Mouse (Mus musculus): ENCODE measurements around the gene Pde5a. TPM values are rescaled to one million over a fixed set of nuclear protein-coding genes. Genes with fewer than 3 reads are reported as not detected.

Gene Pde5a
- polyA plus RNA-seq, 1 experiment from 2014 or later = 9.0 TPM

- 63% methylated on average over 5 of the region's 5 CpGs for WGBS
- ATAC-seq = peak; percentile 73
- Histone ChIP-seq H3K4me3 (ENCODE audit: low read length) (no peak overlapping the region), H3K27me3 (replicated peaks; ENCODE audit: control insufficient read depth, insufficient read depth, low read length) (no peaks in the 10 kb centered on the region), H3K4me2 (ENCODE audit: low read depth, low read length) (0 out of 2 replicates have a peak overlapping the region, but pooled peaks have one; percentile 2), H3K36me3 (ENCODE audit: control insufficient read depth, insufficient read depth, low read length) (no peaks in the 10 kb centered on the region), H3K9me3 (ENCODE audit: control insufficient read depth, low read length) (no peaks in the 10 kb centered on the region), H3K27ac (ENCODE audit: low read length) (peak overlapping the region; percentile 71), H3K9ac (ENCODE audit: low read depth, low read length) (no peak overlapping the region), H3K4me1 (ENCODE audit: control insufficient read depth, insufficient read depth, low read length) (no peaks in the 10 kb centered on the region)
Measured at GRCm38 (mm10) chr3:122888371-122888819, 159.6 kb downstream of the Pde5a start.

GRCm38 (mm10) chr3:122894772-122895171 lies 166.0 kb downstream of the Pde5a start, which contains the start of gene Fabp2:
Gene Fabp2 (plus strand): TSS chr3:122895072.
- no peaks in the 10 kb centered on the region for H3K9me3 ChIP-seq (ENCODE audit: control insufficient read depth, low read length)
- peak within 1 kb of the TSS; percentile 3; the same call in 1 of the 2 replicates for H3K4me2 ChIP-seq (ENCODE audit: low read depth, low read length)
- no peaks in the 10 kb centered on the region for H3K36me3 ChIP-seq (ENCODE audit: control insufficient read depth, insufficient read depth, low read length)
- H3K4me1 ChIP-seq (ENCODE audit: control insufficient read depth, insufficient read depth, low read length) = no peaks in the 10 kb centered on the region
- H3K27ac ChIP-seq (ENCODE audit: low read length) = peak within 1 kb of the TSS; percentile 69
- peak within 1 kb of the TSS; percentile 32 for H3K4me3 ChIP-seq (ENCODE audit: low read length)
- no peaks in the 10 kb centered on the region for H3K27me3 ChIP-seq (replicated peaks; ENCODE audit: control insufficient read depth, insufficient read depth, low read length)
- 0 out of 2 replicates have a peak within 1 kb of the TSS, but pooled peaks have one; percentile 6 for H3K9ac ChIP-seq (ENCODE audit: low read depth, low read length)
- WGBS = 89% methylated on average over 3 of the region's 3 CpGs
- ATAC-seq = 0 out of 2 replicates have a peak, but pooled peaks have one; percentile 2

GRCm38 (mm10) chr3:122895189-122895731 lies 166.5 kb downstream of the Pde5a start:
- H3K27ac ChIP-seq (ENCODE audit: low read length) = peak overlapping the region; percentile 69
- 56% methylated on average over 11 of the region's 11 CpGs for WGBS
- 0 out of 2 replicates have a peak overlapping the region, but pooled peaks have one; percentile 6 for H3K9ac ChIP-seq (ENCODE audit: low read depth, low read length)
- no peaks in the 10 kb centered on the region for H3K9me3 ChIP-seq (ENCODE audit: control insufficient read depth, low read length)
- peak overlapping the region; percentile 3; the same call in 1 of the 2 replicates for H3K4me2 ChIP-seq (ENCODE audit: low read depth, low read length)
- peak; percentile 89 for ATAC-seq
- H3K27me3 ChIP-seq (replicated peaks; ENCODE audit: control insufficient read depth, insufficient read depth, low read length) = no peaks in the 10 kb centered on the region
- peak overlapping the region; percentile 32 for H3K4me3 ChIP-seq (ENCODE audit: low read length)
- H3K36me3 ChIP-seq (ENCODE audit: control insufficient read depth, insufficient read depth, low read length) = no peaks in the 10 kb centered on the region
- no peaks in the 10 kb centered on the region for H3K4me1 ChIP-seq (ENCODE audit: control insufficient read depth, insufficient read depth, low read length)

DNA sequence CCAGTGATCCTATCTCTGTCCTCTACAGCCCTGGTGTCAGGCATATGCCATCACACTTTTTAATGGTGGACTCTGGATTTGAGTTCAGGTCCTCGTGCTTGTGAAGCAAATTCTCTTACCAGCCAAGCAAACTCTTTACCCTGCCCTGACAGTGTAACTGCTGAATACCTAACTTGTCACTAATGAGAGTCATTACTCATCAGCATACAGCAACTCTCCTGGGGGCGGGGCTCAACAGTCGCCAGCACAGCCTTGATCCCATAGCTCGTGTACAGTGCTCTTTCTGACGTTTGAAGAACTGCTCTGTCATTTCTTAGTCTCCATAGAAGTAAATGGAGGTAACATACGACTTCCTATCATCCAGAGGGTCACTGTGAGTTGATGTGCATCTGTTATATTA lies 169.5 kb downstream of the Pde5a start:
- ATAC-seq = peak; percentile 34; the same call in 1 of the 2 replicates
- Histone ChIP-seq H3K4me3 (ENCODE audit: low read length) (no peak overlapping the region), H3K9ac (ENCODE audit: low read depth, low read length) (no peak overlapping the region), H3K36me3 (ENCODE audit: control insufficient read depth, insufficient read depth, low read length) (no peaks in the 10 kb centered on the region), H3K9me3 (ENCODE audit: control insufficient read depth, low read length) (no peaks in the 10 kb centered on the region), H3K27me3 (replicated peaks; ENCODE audit: control insufficient read depth, insufficient read depth, low read length) (no peaks in the 10 kb centered on the region), H3K27ac (ENCODE audit: low read length) (no peak overlapping the region), H3K4me1 (ENCODE audit: control insufficient read depth, insufficient read depth, low read length) (no peaks in the 10 kb centered on the region), H3K4me2 (ENCODE audit: low read depth, low read length) (no peak overlapping the region)
- 56% methylated on average over 6 of the region's 6 CpGs for WGBS

DNA sequence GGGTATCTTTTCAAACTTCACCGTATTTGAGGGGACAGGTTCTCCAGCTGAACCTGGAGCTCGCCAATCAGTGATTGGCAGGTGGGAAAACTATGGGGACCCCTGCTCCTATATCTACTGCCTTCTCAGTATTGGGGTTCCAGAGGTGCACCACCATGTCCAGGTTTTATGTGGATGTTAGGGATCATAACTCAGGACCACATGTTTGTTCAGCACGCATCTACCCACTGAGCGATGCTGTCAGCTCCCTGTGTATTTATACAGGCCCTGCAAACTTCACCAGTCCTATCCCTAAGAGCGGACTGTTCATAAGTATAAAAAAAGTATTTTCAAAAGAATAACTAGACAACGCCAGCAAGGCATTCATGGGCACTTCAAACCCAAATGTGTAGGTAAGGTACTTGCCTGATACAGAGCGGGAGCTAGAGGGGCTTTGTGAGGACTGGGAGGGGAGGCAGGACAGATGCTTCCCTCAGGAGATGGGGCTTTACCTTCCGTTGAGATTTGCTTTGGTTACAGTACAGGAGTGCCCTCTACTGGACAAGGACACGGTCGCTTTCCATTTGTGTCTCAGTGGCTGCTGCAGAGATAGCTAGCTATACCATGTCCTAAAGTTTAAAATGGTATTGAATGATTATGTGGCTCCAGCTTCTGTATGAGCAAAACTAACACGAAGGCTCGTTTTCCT lies 175.1 kb downstream of the Pde5a start:
- H3K9ac ChIP-seq (ENCODE audit: low read depth, low read length) = no peak overlapping the region
- H3K9me3 ChIP-seq (ENCODE audit: control insufficient read depth, low read length) = no peaks in the 10 kb centered on the region
- H3K4me2 ChIP-seq (ENCODE audit: low read depth, low read length) = no peak overlapping the region
- no peak overlapping the region for H3K4me3 ChIP-seq (ENCODE audit: low read length)
- no peaks in the 10 kb centered on the region for H3K27me3 ChIP-seq (replicated peaks; ENCODE audit: control insufficient read depth, insufficient read depth, low read length)
- H3K4me1 ChIP-seq (ENCODE audit: control insufficient read depth, insufficient read depth, low read length) = no peaks in the 10 kb centered on the region
- 39% methylated on average over 12 of the region's 12 CpGs for WGBS
- no peaks in the 10 kb centered on the region for H3K36me3 ChIP-seq (ENCODE audit: control insufficient read depth, insufficient read depth, low read length)
- no peak overlapping the region for H3K27ac ChIP-seq (ENCODE audit: low read length)
- ATAC-seq = peak; percentile 63

DNA sequence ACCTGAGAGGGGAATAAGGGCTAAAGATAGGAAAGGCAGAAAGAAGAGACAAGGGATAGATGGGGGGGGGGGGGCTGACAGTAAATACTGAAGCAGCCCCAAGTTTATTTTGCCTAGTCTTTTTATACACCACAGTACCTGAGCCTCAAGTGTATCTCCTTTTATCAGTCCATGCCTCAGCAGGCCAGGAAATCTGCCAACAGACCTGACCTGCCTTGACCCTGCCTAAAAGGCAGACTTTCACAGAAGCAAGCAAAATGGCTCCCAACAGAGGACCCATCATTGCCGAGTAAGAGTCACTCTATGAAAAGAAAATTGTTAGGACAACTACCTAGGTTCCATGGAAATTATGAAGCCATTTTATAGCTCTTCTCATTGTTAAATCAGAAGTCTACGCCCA lies 179.1 kb downstream of the Pde5a start:
- Histone ChIP-seq H3K9me3 (ENCODE audit: control insufficient read depth, low read length) (no peaks in the 10 kb centered on the region), H3K4me3 (ENCODE audit: low read length) (no peak overlapping the region), H3K27ac (ENCODE audit: low read length) (no peak overlapping the region), H3K4me2 (ENCODE audit: low read depth, low read length) (no peak overlapping the region), H3K9ac (ENCODE audit: low read depth, low read length) (no peak overlapping the region), H3K36me3 (ENCODE audit: control insufficient read depth, insufficient read depth, low read length) (no peaks in the 10 kb centered on the region), H3K27me3 (replicated peaks; ENCODE audit: control insufficient read depth, insufficient read depth, low read length) (no peaks in the 10 kb centered on the region), H3K4me1 (ENCODE audit: control insufficient read depth, insufficient read depth, low read length) (no peaks in the 10 kb centered on the region)
- ATAC-seq = no peak
- 94% methylated on average over 2 of the region's 2 CpGs for WGBS

Other genes starting within 250 kb of the Pde5a start
- 26.3 and 29.6 TPM in 2 replicates for gene Fnbp1l, start 109.2 kb upstream of the Pde5a start, polyA plus RNA-seq (2015; fragmentation: Nextera tagmentation; extraction: Ambion mirVana)
- 1,335 and 2,162 TPM in 2 replicates for gene Fabp2, start 166.1 kb downstream of the Pde5a start, polyA plus RNA-seq (2015; fragmentation: Nextera tagmentation; extraction: Ambion mirVana)
- gene Gm10959, start 190.4 kb downstream of the Pde5a start, polyA plus RNA-seq (2015; fragmentation: Nextera tagmentation; extraction: Ambion mirVana) = not detected in 2 replicates
- gene 1810037I17Rik, start 195.3 kb downstream of the Pde5a start, polyA plus RNA-seq (2015; fragmentation: Nextera tagmentation; extraction: Ambion mirVana) = 128 and 131 TPM in 2 replicates

All from intestine, embryonic 16.5 days (tissue).